Comparison of ENCODE assay signal across 17 mouse cellular contexts in genomic region chr9:118794668-118795067, GRCm38 (mm10).
DNase-seq lines count a peak whose midpoint lies in the region; ATAC-seq lines count a peak whose summit lies in the region.
"Had no signal": no experiment of that assay in that cellular context is flagged by ENCODE, and none has a peak within 500 bp of the region (broad histone marks: within the 10 kb centered on the region; RNA-seq: fewer than 3 reads in every experiment).

No protein-coding gene starts in this region.

- no peak overlapping the region for H3K4me3 ChIP-seq in midbrain, embryonic 11.5 days (ENCODE audit: low read depth, low read length)
- H3K4me3 ChIP-seq in midbrain, embryonic 15.5 days: no peak overlapping the region
- no peak overlapping the region for H3K4me3 ChIP-seq in embryonic facial prominence, embryonic 11.5 days (ENCODE audit: low read depth, low read length)
- no peak overlapping the region for H3K4me3 ChIP-seq in limb, embryonic 11.5 days (ENCODE audit: low read depth, low read length)
- H3K4me3 ChIP-seq: heart, embryonic 13.5 days had no signal

- H3K27me3 ChIP-seq in midbrain, embryonic 11.5 days (ENCODE audit: control insufficient read depth, insufficient read depth, low read length): no peaks in the 10 kb centered on the region
- H3K27me3 ChIP-seq in midbrain, embryonic 15.5 days (replicated peaks): no peaks in the 10 kb centered on the region
- no peaks in the 10 kb centered on the region for H3K27me3 ChIP-seq in embryonic facial prominence, embryonic 11.5 days (ENCODE audit: control insufficient read depth, insufficient read depth, low read length)
- H3K27me3 ChIP-seq in limb, embryonic 11.5 days (ENCODE audit: control insufficient read depth, insufficient read depth, low read length): no peaks in the 10 kb centered on the region
- H3K27me3 ChIP-seq: heart, embryonic 13.5 days; Patski had no signal

- no peak overlapping the region for H3K27ac ChIP-seq in midbrain, embryonic 11.5 days (ENCODE audit: low read depth, low read length)
- H3K27ac ChIP-seq in midbrain, embryonic 15.5 days: no peak overlapping the region
- H3K27ac ChIP-seq in embryonic facial prominence, embryonic 11.5 days (replicated peaks; ENCODE audit: low read depth, low read length): peak overlapping the region; percentile 71
- peak overlapping the region; percentile 30; the same call in 1 of the 2 replicates for H3K27ac ChIP-seq in limb, embryonic 11.5 days (replicated peaks; ENCODE audit: low read depth, low read length)
- H3K27ac ChIP-seq: heart, embryonic 13.5 days; liver, embryonic 14.5 days had no signal

- no peaks in the 10 kb centered on the region for H3K9me3 ChIP-seq in midbrain, embryonic 11.5 days (ENCODE audit: control insufficient read depth, low read length)
- no peaks in the 10 kb centered on the region for H3K9me3 ChIP-seq in midbrain, embryonic 15.5 days
- H3K9me3 ChIP-seq in embryonic facial prominence, embryonic 11.5 days (replicated peaks; ENCODE audit: control insufficient read depth, low read length): no peaks in the 10 kb centered on the region
- no peaks in the 10 kb centered on the region for H3K9me3 ChIP-seq in limb, embryonic 11.5 days (ENCODE audit: control insufficient read depth, low read length)
- H3K9me3 ChIP-seq: heart, embryonic 13.5 days had no signal

- 59% methylated on average over 2 of the region's 2 CpGs for WGBS in midbrain, embryonic 11.5 days
- 72% methylated on average over 2 of the region's 2 CpGs for WGBS in midbrain, embryonic 15.5 days
- 29% methylated on average over 2 of the region's 2 CpGs for WGBS in embryonic facial prominence, embryonic 11.5 days
- 45% methylated on average over 2 of the region's 2 CpGs for WGBS in limb, embryonic 11.5 days

- DNase-seq in midbrain, embryonic 11.5 days (ENCODE audit: low spot score, missing footprints): peak; percentile 61
- peak; percentile 89 for DNase-seq in embryonic facial prominence, embryonic 11.5 days (ENCODE audit: low spot score)
- DNase-seq in limb, embryonic 11.5 days (ENCODE audit: low spot score): peak; percentile 57
- DNase-seq in lung, postnatal 25 days (ENCODE audit: low spot score): no peak
- DNase-seq in heart, adult 18-20 months: no peak
- no peak for DNase-seq in layer of hippocampus, adult 9-11 months
- DNase-seq: adrenal gland, postnatal 36 days; B cell, adult 2 months; cerebellum, adult 2 months; heart, postnatal 36 days; kidney, adult 9 months; right cerebral cortex, postnatal 4 days had no signal

- no peak overlapping the region for H3K9ac ChIP-seq in midbrain, embryonic 11.5 days (ENCODE audit: low read length)
- no peak overlapping the region for H3K9ac ChIP-seq in midbrain, embryonic 15.5 days
- H3K9ac ChIP-seq in embryonic facial prominence, embryonic 11.5 days (replicated peaks; ENCODE audit: low read length): no peak overlapping the region
- no peak overlapping the region for H3K9ac ChIP-seq in limb, embryonic 11.5 days (ENCODE audit: low read length)
- H3K9ac ChIP-seq: heart, embryonic 13.5 days; liver, embryonic 14.5 days had no signal

- peaks cover 2% of the 10 kb centered on the region; the same call in 1 of the 2 replicates for H3K4me1 ChIP-seq in midbrain, embryonic 11.5 days (ENCODE audit: control insufficient read depth, insufficient read depth, low read length)
- 0 out of 2 replicates have a peak, but pooled peaks cover 11% of the 10 kb centered on the region for H3K4me1 ChIP-seq in midbrain, embryonic 15.5 days
- peaks cover 5% of the 10 kb centered on the region for H3K4me1 ChIP-seq in embryonic facial prominence, embryonic 11.5 days (ENCODE audit: control insufficient read depth, insufficient read depth, low read length)
- peaks cover 16% of the 10 kb centered on the region for H3K4me1 ChIP-seq in limb, embryonic 11.5 days (ENCODE audit: control insufficient read depth, insufficient read depth, low read length)

- no peak overlapping the region for H3K4me2 ChIP-seq in midbrain, embryonic 11.5 days
- H3K4me2 ChIP-seq in midbrain, embryonic 15.5 days: no peak overlapping the region
- no peak overlapping the region for H3K4me2 ChIP-seq in embryonic facial prominence, embryonic 11.5 days (ENCODE audit: low read depth, low read length)
- H3K4me2 ChIP-seq in limb, embryonic 11.5 days (ENCODE audit: low read depth, severe bottlenecking): no peak overlapping the region; the same call in 1 of the 2 replicates
- H3K4me2 ChIP-seq: heart, embryonic 13.5 days had no signal

- H3K36me3 ChIP-seq in midbrain, embryonic 11.5 days (ENCODE audit: control insufficient read depth, insufficient read depth, low read length): no peaks in the 10 kb centered on the region
- H3K36me3 ChIP-seq in midbrain, embryonic 15.5 days (replicated peaks): no peaks in the 10 kb centered on the region
- H3K36me3 ChIP-seq in embryonic facial prominence, embryonic 11.5 days (replicated peaks; ENCODE audit: control insufficient read depth, insufficient read depth, low read depth, low read length): no peaks in the 10 kb centered on the region
- H3K36me3 ChIP-seq in limb, embryonic 11.5 days (ENCODE audit: control insufficient read depth, insufficient read depth, low read length): peaks cover 2% of the 10 kb centered on the region; the same call in 1 of the 2 replicates
- H3K36me3 ChIP-seq: heart, embryonic 13.5 days had no signal

- ATAC-seq in midbrain, embryonic 11.5 days (ENCODE audit: low FRiP score): no peak
- no peak for ATAC-seq in midbrain, embryonic 15.5 days (replicated peaks)
- ATAC-seq in embryonic facial prominence, embryonic 11.5 days (replicated peaks; ENCODE audit: insufficient number of reproducible peaks, low FRiP score, low TSS enrichment, low read depth): peak; percentile 77
- peak; percentile 56; the same call in 1 of the 2 replicates for ATAC-seq in limb, embryonic 11.5 days (ENCODE audit: insufficient number of reproducible peaks, low FRiP score, low TSS enrichment, low read depth)
- ATAC-seq: activated CD4-positive, CD25-positive, alpha-beta regulatory T cell, adult 4 months; Patski had no signal

Comparison
In these comparisons a context has a peak if more than half of its experiments do, and no peak if none do; other contexts are left out.
1. ATAC-seq: peak in embryonic facial prominence, embryonic 11.5 days (single experiment) and limb, embryonic 11.5 days (single experiment); none in midbrain, embryonic 11.5 days (single experiment) and midbrain, embryonic 15.5 days (single experiment).
2. DNase-seq: peak in midbrain, embryonic 11.5 days (single experiment), embryonic facial prominence, embryonic 11.5 days (single experiment) and limb, embryonic 11.5 days (single experiment); none in lung, postnatal 25 days (single experiment), heart, adult 18-20 months (0 of 2) and layer of hippocampus, adult 9-11 months (single experiment).
3. H3K27ac ChIP-seq: peak in embryonic facial prominence, embryonic 11.5 days (single experiment) and limb, embryonic 11.5 days (single experiment); none in midbrain, embryonic 11.5 days (single experiment) and midbrain, embryonic 15.5 days (single experiment).